Mouse (Mus musculus): ENCODE measurements around the gene Zranb3.

DNA sequence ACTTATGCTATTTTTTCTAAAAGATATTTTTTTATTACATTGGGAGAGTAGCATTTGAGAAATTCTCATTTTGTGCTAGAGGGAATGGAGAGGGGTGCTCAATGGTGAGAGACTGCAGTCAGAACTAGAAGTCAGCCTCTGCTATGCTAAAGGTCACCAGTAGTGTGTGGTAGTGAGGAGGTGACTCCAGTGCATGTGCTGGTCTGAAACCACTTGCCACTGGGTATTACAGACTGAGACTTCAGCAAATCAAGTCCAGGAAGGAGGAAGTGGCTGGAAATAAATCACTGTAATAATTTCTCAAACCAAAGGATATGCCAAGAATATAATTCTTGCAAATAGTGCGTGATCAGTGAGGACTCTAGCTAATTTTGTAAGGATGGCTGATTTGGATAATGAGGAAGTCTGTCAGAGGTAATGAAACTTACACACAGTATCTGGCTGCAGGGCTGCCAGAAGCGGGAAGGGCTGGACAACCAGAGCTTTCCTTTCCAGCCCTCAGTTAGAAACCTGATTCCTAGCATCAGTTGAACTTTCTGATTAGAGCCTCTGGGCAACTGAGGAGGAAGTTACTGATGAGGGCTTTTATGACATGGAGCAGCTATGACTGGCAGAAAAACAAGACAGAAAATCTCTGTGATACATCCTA lies 121.8 kb downstream of the Zranb3 start:
- no peak for TF ChIP-seq CTCF (IDR thresholded peaks at IDR 0.05; ENCODE audit: low read depth, low read length)
- TF ChIP-seq POLR2A (IDR thresholded peaks at IDR 0.05; ENCODE audit: extremely low read depth, insufficient read depth, low read length): no peak
